Mouse (Mus musculus): ENCODE measurements around the gene Phox2b.

Gene Phox2b

DNA sequence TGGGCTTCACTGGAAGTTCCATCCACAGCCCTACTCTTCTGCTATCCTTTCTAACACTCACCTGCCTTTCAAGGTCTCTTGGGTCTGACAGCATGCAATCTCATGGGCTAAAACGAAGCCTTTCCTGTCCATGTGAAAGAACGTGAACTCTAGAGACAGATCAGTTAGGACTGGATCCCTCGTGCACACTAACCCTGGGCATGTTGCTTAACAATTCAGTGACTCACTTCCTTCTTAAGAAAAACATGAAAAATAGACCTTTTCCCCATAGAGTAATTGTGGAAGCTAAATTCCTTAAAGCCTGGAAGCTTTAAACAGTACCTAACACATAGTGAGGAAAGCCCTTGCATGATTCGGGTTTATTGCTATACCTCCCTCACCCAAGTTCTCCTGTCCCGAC is 8.2 kb downstream of the Phox2b start:
- DNase-seq, result no peak

DNA sequence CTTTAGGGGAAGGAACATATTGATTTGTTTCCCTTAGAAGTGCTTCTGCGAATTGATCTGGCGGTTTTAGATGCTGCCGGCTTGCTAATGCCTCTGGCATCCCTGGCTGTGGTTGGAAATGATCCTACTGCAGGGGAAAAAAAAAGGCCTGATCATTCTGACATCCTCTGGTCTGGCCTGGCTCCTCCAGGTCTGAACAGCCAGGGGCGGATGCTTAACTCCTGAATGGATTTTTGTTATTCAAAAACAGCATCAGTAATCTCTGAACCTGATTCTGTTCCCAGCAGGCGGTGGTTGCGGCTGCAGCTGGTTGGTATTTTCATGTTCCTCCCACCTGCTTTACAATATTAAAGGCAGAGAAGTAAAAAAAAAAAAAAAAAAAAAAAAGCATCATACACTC is 16.0 kb downstream of the Phox2b start:
- DNase-seq, result no peak

DNA sequence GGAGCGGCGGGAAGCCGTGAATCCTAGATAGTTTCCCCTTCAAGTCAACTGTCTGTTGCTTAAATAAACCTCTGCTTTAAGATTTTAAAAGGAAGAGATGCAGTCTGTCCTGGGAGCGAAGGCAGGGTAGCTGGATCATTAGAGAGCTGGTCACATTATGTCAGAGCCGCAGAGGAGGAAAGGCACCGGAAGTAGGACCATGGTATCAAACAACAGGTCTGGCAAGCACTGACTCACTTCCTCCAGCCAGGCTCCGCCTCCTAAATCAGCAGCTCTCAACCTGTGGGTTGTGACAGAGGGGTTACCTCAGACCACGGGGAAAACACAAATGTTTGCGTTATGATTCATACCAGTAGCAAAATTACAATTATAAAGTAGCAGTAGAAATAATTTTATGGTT is 35.5 kb downstream of the Phox2b start:
- no peak for DNase-seq

DNA sequence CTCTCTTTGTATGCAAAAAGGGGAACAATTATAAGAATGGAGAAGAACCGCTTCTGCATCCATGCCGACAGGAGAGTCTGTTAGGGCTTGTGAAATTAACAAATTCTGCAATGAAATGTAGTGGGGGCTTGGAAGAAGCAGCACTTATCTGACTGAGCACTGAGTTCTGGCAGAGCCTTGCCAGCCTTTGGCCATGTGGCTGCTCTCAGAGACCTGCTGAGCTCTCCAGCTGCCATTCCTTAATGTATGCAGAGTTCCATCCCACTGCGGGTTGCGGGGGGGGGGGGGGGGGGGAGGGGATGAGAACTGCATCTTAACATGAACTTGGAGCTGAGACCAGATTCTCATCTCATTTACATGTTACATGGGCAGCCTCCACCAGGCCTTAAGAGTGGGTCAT is 38.6 kb downstream of the Phox2b start:
- DNase-seq, result no peak

DNA sequence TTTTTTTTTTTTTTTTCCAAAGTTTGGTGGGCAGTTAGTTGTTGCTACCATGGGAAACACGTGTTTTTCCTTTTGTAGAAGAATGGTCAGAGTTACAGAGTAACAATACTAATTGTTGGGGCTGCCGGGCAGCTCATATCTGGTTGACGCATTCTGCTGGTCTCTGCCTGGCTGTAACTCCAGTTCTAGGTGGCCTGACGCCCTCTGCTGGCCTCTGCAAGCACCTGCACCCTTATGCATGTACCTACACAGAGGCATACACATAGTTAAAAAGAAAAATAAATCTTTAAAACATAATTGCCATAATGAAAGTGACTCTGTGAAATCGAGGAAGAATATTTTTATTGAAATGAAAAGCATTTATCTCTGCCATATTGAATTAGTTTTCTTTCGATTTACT is 41.3 kb downstream of the Phox2b start:
- no peak for DNase-seq

DNA sequence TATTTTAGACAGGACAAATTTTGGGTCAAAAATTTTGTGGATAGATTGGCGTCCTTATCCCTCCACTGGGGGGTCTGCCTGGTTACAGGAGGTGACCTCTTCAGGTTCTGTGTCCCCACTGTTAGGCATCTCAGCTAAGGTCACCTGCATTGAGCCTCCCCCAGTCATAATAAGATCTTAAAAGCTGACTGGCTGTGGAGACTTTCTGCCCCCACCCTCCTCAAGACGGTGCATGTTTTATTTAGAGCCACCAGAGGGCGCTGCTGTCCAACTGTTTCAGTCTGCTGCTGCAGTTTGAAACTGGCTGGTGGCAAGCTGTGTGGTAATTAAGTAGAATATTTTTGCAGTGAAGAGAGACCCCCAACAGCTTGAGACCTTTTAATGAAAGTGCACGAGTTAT is 51.1 kb downstream of the Phox2b start:
- DNase-seq, result peak; percentile 37

All from cerebellum, adult 9-10 months (tissue).